Mouse (Mus musculus) midbrain, embryonic 14.5 days (tissue): Measurements from ENCODE around the gene Cyren. TPM values are rescaled to one million over a fixed set of nuclear protein-coding genes. Genes with fewer than 3 reads are reported as not detected.
A peak's percentile ranks its signal among the peaks of the same experiment; 100 is the strongest.

ENCODE experiments used
- ATAC-seq: fragments of 200-750 bp; cut with Nextera tagmentation; 2 replicates; pipeline ENCODE4 v1.8.0; 2017; ENCODE audit warnings: moderate number of reproducible peaks, moderate library complexity; ENCODE audit not compliant: low FRiP score, low TSS enrichment
- DNase-seq: peaks from one replicate; pipeline ENCODE4 v3.0.0-alpha.2; 2015
- H3K27ac ChIP-seq: fragments of 300-500 bp; sonication (generic); replicated peaks from 2 replicates; pipeline ENCODE4 v1.5.1; 2014; ENCODE audit warnings: mild to moderate bottlenecking, low read depth, low read length, moderate library complexity
- H3K27me3 ChIP-seq: fragments of 300-500 bp; sonication (generic); 2 replicates; pipeline ENCODE4 v1.6.1; 2014; ENCODE audit warnings: low read length, control low read depth, mixed read lengths; ENCODE audit not compliant: control insufficient read depth, insufficient read depth
- H3K36me3 ChIP-seq: fragments of 300-500 bp; sonication (generic); 2 replicates; pipeline ENCODE4 v1.6.1; 2014; ENCODE audit warnings: low read length, control low read depth; ENCODE audit not compliant: control insufficient read depth, insufficient read depth
- H3K4me1 ChIP-seq: fragments of 300-500 bp; sonication (generic); 2 replicates; pipeline ENCODE4 v1.6.1; 2014; ENCODE audit warnings: mild to moderate bottlenecking, antibody characterized with exemption, low read length, control low read depth; ENCODE audit not compliant: control insufficient read depth, insufficient read depth
- H3K4me2 ChIP-seq: fragments of 300-500 bp; sonication (generic); 2 replicates; pipeline ENCODE4 v1.6.1; 2014; ENCODE audit warnings: mild to moderate bottlenecking, low read length, moderate library complexity
- H3K4me3 ChIP-seq: fragments of 300-500 bp; sonication (generic); replicated peaks from 2 replicates; pipeline ENCODE4 v1.5.1; 2014; ENCODE audit warnings: low read depth, low read length
- H3K9ac ChIP-seq: fragments of 300-500 bp; sonication (generic); replicated peaks from 2 replicates; pipeline ENCODE4 v1.6.1; 2014; ENCODE audit warnings: mild to moderate bottlenecking, low read length, moderate library complexity
- H3K9me3 ChIP-seq: fragments of 300-500 bp; sonication (generic); 2 replicates; pipeline ENCODE4 v1.6.1; 2016; ENCODE audit warnings: low read length, control low read depth, mixed read lengths; ENCODE audit not compliant: control insufficient read depth
- WGBS: fragments of 180-500 bp; shearing (Covaris S2); extraction: QIAGEN DNeasy Blood & Tissue Kit; methylation state at CpG from one replicate; pipeline ENCODE4 v1.1.7; 2014; 5-methylcytosine and 5-hydroxymethylcytosine counted together
- polyA plus RNA-seq: library from polyadenylated mRNA; unstranded; fragments of >200 nt; fragmentation: Nextera tagmentation; extraction: Ambion mirVana; gene quantifications from 2 replicates; pipeline ENCODE4 v1.2.1, GENCODE M21; 2014

Cyren gene
- polyA plus RNA-seq, 1 experiment from 2014 or later, result 8.7 TPM

DNA sequence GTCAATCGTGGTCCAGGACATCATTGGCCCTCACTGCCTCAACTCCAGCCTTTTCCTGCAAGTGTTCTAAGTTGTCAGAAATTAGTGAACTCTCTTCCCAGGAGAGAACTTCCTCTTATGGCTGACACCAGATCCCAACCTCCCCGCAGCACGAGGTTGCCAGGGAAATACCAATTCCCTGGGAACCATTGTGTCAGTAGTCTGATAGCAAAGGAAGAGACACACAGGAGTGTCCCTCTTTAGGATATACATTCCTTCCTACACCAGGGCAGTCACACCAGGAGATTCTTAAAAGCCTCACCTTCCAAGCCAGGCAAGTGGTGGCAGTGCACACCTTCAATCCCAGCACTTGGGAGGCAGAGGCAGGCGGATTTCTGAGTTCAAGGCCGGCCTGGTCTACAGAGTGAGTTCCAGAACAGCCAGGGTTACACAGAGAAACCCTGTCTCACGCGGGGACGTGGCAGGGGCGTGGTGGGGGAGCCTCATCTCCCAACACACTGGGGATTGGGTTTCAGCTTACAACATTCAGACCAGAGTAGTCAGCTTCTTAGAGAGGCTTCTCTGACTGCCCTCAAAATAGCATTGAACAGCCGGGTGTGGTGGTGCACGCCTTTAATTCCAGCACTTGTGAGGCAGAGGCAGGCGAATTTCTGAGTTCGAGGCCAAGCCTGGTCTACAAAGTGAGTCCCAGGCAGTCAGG is 35.6 kb upstream of the Cyren start:
- H3K9me3 ChIP-seq, result no peaks in the 10 kb centered on the region
- H3K9ac ChIP-seq, result no peak overlapping the region
- no peaks in the 10 kb centered on the region for H3K27me3 ChIP-seq
- no peak overlapping the region for H3K4me3 ChIP-seq
- WGBS, result 90% methylated on average over 13 of the region's 13 CpGs
- DNase-seq, result no peak
- ATAC-seq, result no peak
- no peak overlapping the region for H3K4me2 ChIP-seq
- H3K4me1 ChIP-seq, result peaks cover 11% of the 10 kb centered on the region
- no peaks in the 10 kb centered on the region for H3K36me3 ChIP-seq
- H3K27ac ChIP-seq, result no peak overlapping the region

DNA sequence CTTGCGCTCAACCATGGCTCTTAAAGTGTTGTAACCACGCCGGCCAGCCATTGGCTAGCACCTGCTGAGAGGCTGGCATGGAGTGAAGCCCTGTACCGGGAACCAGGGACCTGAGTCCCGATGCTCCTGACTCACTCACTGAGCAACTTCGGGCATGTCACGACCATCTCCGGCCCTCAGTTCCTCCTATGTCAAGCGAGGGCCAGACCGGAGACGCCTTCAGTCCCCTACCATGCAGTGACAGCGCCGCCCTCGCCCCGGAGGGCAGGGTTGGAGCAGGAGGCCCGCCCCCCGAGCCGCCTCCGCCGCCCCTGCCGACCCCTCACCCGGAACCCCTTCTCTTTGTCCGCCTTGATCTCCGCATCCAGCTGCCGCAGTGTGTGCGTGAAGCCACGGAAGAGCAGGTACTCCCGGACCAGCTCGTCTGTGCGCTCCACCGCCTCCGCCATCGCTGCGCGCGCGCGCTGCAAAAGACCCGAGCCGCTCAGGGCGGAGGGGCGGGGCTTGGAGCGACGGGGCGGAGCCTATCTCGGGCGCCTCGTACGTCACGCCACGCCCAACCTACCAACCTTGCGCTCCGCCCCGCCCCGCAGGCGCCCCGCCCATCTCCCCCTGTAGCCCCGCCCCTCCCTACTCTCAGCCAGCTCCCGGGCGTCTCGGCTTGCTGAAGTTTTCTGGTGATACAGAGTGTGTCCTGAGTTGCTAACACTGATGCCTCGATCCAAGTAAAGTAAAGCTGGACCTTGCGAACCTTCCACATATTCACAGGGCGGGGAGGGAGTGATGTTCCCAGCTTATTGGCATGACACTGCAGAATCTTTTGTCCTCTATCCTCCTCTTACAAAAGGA is 32.7 kb upstream of the Cyren start, which contains the start of gene Wdr91:
Gene Wdr91 (minus strand): TSS at position 506 of the 849 bp plus-strand sequence.
- peaks cover 11% of the 10 kb centered on the region for H3K4me1 ChIP-seq
- peak within 1 kb of the TSS; percentile 88 for H3K27ac ChIP-seq
- under 1% methylated on average over 64 of the region's 64 CpGs for WGBS
- H3K4me2 ChIP-seq, result peak within 1 kb of the TSS; percentile 74
- peak within 1 kb of the TSS; percentile 77 for H3K4me3 ChIP-seq
- peak within 1 kb of the TSS; percentile 69 for H3K9ac ChIP-seq
- peak; percentile 97 for DNase-seq
- peak; percentile 96 for ATAC-seq
- peaks cover 19% of the 10 kb centered on the region for H3K36me3 ChIP-seq
- no peaks in the 10 kb centered on the region for H3K27me3 ChIP-seq
- no peaks in the 10 kb centered on the region for H3K9me3 ChIP-seq

GRCm38 (mm10) chr6:34909631-34910345 is 31.9 kb upstream of the Cyren start:
- Histone ChIP-seq H3K4me1 (peaks cover 11% of the 10 kb centered on the region), H3K27me3 (no peaks in the 10 kb centered on the region), H3K9me3 (no peaks in the 10 kb centered on the region), H3K9ac (peak overlapping the region; percentile 69), H3K4me2 (peak overlapping the region; percentile 74), H3K36me3 (peaks cover 27% of the 10 kb centered on the region), H3K27ac (peak overlapping the region; percentile 88; the same call in 1 of the 2 replicates), H3K4me3 (peak overlapping the region; percentile 77)
- ATAC-seq, result no peak
- DNase-seq, result no peak
- WGBS, result 50% methylated on average over 8 of the region's 8 CpGs

GRCm38 (mm10) chr6:34907696-34908260 is 29.9 kb upstream of the Cyren start:
- DNase-seq (no peak), ATAC-seq (no peak)
- 92% methylated on average over 18 of the region's 18 CpGs for WGBS
- no peak overlapping the region for H3K4me3 ChIP-seq
- no peak overlapping the region for H3K4me2 ChIP-seq
- no peaks in the 10 kb centered on the region for H3K27me3 ChIP-seq
- H3K4me1 ChIP-seq, result peaks cover 11% of the 10 kb centered on the region
- H3K9ac ChIP-seq, result no peak overlapping the region
- peaks cover 45% of the 10 kb centered on the region for H3K36me3 ChIP-seq
- no peak overlapping the region for H3K27ac ChIP-seq
- no peaks in the 10 kb centered on the region for H3K9me3 ChIP-seq

- Histone ChIP-seq H3K36me3 (peaks cover 45% of the 10 kb centered on the region), H3K9me3 (no peaks in the 10 kb centered on the region), H3K4me3 (no peak overlapping the region), H3K27ac (no peak overlapping the region), H3K27me3 (no peaks in the 10 kb centered on the region), H3K4me2 (no peak overlapping the region), H3K4me1 (peaks cover 11% of the 10 kb centered on the region), H3K9ac (no peak overlapping the region)
- no peak for ATAC-seq
- DNase-seq, result no peak
- 72% methylated on average over 2 of the region's 2 CpGs for WGBS
Measured at GRCm38 (mm10) chr6:34907121-34907614, 29.3 kb upstream of the Cyren start.

GRCm38 (mm10) chr6:34906661-34907060 is 28.8 kb upstream of the Cyren start:
- H3K4me2 ChIP-seq, result no peak overlapping the region
- no peak overlapping the region for H3K9ac ChIP-seq
- H3K36me3 ChIP-seq, result peaks cover 45% of the 10 kb centered on the region
- H3K4me1 ChIP-seq, result peaks cover 11% of the 10 kb centered on the region
- H3K4me3 ChIP-seq, result no peak overlapping the region
- WGBS, result 97% methylated on average over 4 of the region's 4 CpGs
- no peak for ATAC-seq
- no peak for DNase-seq
- H3K9me3 ChIP-seq, result no peaks in the 10 kb centered on the region
- H3K27ac ChIP-seq, result no peak overlapping the region
- no peaks in the 10 kb centered on the region for H3K27me3 ChIP-seq

- Histone ChIP-seq H3K4me3 (no peak overlapping the region), H3K9me3 (no peaks in the 10 kb centered on the region), H3K9ac (no peak overlapping the region), H3K4me2 (no peak overlapping the region), H3K4me1 (peaks cover 11% of the 10 kb centered on the region), H3K27ac (no peak overlapping the region), H3K27me3 (no peaks in the 10 kb centered on the region), H3K36me3 (peaks cover 47% of the 10 kb centered on the region)
- 88% methylated on average over 2 of the region's 2 CpGs for WGBS
- DNase-seq, result no peak
- ATAC-seq, result no peak
Measured at GRCm38 (mm10) chr6:34906125-34906524, 28.3 kb upstream of the Cyren start.

GRCm38 (mm10) chr6:34904361-34904760 is 26.5 kb upstream of the Cyren start:
- Histone ChIP-seq H3K4me2 (no peak overlapping the region), H3K36me3 (peaks cover 60% of the 10 kb centered on the region), H3K27me3 (no peaks in the 10 kb centered on the region), H3K9ac (no peak overlapping the region), H3K27ac (no peak overlapping the region), H3K9me3 (no peaks in the 10 kb centered on the region), H3K4me3 (no peak overlapping the region), H3K4me1 (peaks cover 2% of the 10 kb centered on the region)
- ATAC-seq (no peak), DNase-seq (no peak)
- 93% methylated on average over 6 of the region's 6 CpGs for WGBS
